Mouse (Mus musculus): ENCODE results near the gene Rae1. TPM values are rescaled to one million over a fixed set of nuclear protein-coding genes. Genes with fewer than 3 reads are reported as not detected.

The Rae1 gene
- total and polyA plus RNA-seq, 2 experiments from 2014 or later: 85.3 to 116 TPM

GRCm38 (mm10) chr2:173044198-173044970, 44.5 kb downstream of the Rae1 start:
- no peak for DNase-seq (ENCODE audit: low spot score)
- no peak overlapping the region for H3K4me2 ChIP-seq (ENCODE audit: low read depth, low read length)
- ATAC-seq: 0 out of 2 replicates have a peak, but pooled peaks have one; percentile 36
- no peaks in the 10 kb centered on the region for H3K9me3 ChIP-seq (ENCODE audit: low read length)
- H3K27me3 ChIP-seq (ENCODE audit: insufficient read depth, low read length): no peaks in the 10 kb centered on the region
- TF ChIP-seq CTCF (IDR thresholded peaks at IDR 0.05; ENCODE audit: low read depth): no peak
- H3K4me1 ChIP-seq (ENCODE audit: insufficient read depth, low read length): no peaks in the 10 kb centered on the region
- no peak overlapping the region for H3K27ac ChIP-seq
- no peak overlapping the region for H3K4me3 ChIP-seq (ENCODE audit: low read length)
- no peaks in the 10 kb centered on the region for H3K36me3 ChIP-seq (ENCODE audit: insufficient read depth, low read length)
- H3K9ac ChIP-seq (replicated peaks; ENCODE audit: low read length): no peak overlapping the region
- WGBS: 78% methylated on average over 18 of the region's 18 CpGs

- no peak overlapping the region for H3K4me3 ChIP-seq (ENCODE audit: low read length)
- no peak overlapping the region for H3K9ac ChIP-seq (replicated peaks; ENCODE audit: low read length)
- no peak for TF ChIP-seq CTCF (IDR thresholded peaks at IDR 0.05; ENCODE audit: low read depth)
- 81% methylated on average over 15 of the region's 15 CpGs for WGBS
- ATAC-seq: no peak
- no peaks in the 10 kb centered on the region for H3K36me3 ChIP-seq (ENCODE audit: insufficient read depth, low read length)
- no peak overlapping the region for H3K4me2 ChIP-seq (ENCODE audit: low read depth, low read length)
- no peak for DNase-seq (ENCODE audit: low spot score)
- H3K4me1 ChIP-seq (ENCODE audit: insufficient read depth, low read length): no peaks in the 10 kb centered on the region
- no peaks in the 10 kb centered on the region for H3K9me3 ChIP-seq (ENCODE audit: low read length)
- H3K27ac ChIP-seq: no peak overlapping the region
- H3K27me3 ChIP-seq (ENCODE audit: insufficient read depth, low read length): no peaks in the 10 kb centered on the region
Observed at GRCm38 (mm10) chr2:173046582-173047297, 46.8 kb downstream of the Rae1 start.

GRCm38 (mm10) chr2:173047471-173047870, 47.6 kb downstream of the Rae1 start:
- 58% methylated on average over 5 of the region's 5 CpGs for WGBS
- H3K4me2 ChIP-seq (ENCODE audit: low read depth, low read length): no peak overlapping the region
- TF ChIP-seq CTCF (IDR thresholded peaks at IDR 0.05; ENCODE audit: low read depth): no peak
- H3K9ac ChIP-seq (replicated peaks; ENCODE audit: low read length): no peak overlapping the region
- no peaks in the 10 kb centered on the region for H3K9me3 ChIP-seq (ENCODE audit: low read length)
- DNase-seq (ENCODE audit: low spot score): no peak
- ATAC-seq: no peak
- no peaks in the 10 kb centered on the region for H3K27me3 ChIP-seq (ENCODE audit: insufficient read depth, low read length)
- H3K4me3 ChIP-seq (ENCODE audit: low read length): no peak overlapping the region
- H3K36me3 ChIP-seq (ENCODE audit: insufficient read depth, low read length): no peaks in the 10 kb centered on the region
- H3K27ac ChIP-seq: no peak overlapping the region
- H3K4me1 ChIP-seq (ENCODE audit: insufficient read depth, low read length): no peaks in the 10 kb centered on the region

GRCm38 (mm10) chr2:173048041-173048745, 48.3 kb downstream of the Rae1 start:
- Histone ChIP-seq H3K4me1 (ENCODE audit: insufficient read depth, low read length) (no peaks in the 10 kb centered on the region), H3K9ac (replicated peaks; ENCODE audit: low read length) (no peak overlapping the region), H3K9me3 (ENCODE audit: low read length) (no peaks in the 10 kb centered on the region), H3K27me3 (ENCODE audit: insufficient read depth, low read length) (no peaks in the 10 kb centered on the region), H3K27ac (no peak overlapping the region), H3K4me2 (ENCODE audit: low read depth, low read length) (no peak overlapping the region), H3K36me3 (ENCODE audit: insufficient read depth, low read length) (no peaks in the 10 kb centered on the region), H3K4me3 (ENCODE audit: low read length) (no peak overlapping the region)
- DNase-seq (ENCODE audit: low spot score): no peak
- no peak for ATAC-seq
- no peak for TF ChIP-seq CTCF (IDR thresholded peaks at IDR 0.05; ENCODE audit: low read depth)
- WGBS: 47% methylated on average over 17 of the region's 17 CpGs

- no peak overlapping the region for H3K27ac ChIP-seq
- TF ChIP-seq CTCF (IDR thresholded peaks at IDR 0.05; ENCODE audit: low read depth): no peak
- 85% methylated on average over 3 of the region's 3 CpGs for WGBS
- no peaks in the 10 kb centered on the region for H3K27me3 ChIP-seq (ENCODE audit: insufficient read depth, low read length)
- no peak for DNase-seq (ENCODE audit: low spot score)
- no peak for ATAC-seq
- no peaks in the 10 kb centered on the region for H3K4me1 ChIP-seq (ENCODE audit: insufficient read depth, low read length)
- H3K4me3 ChIP-seq (ENCODE audit: low read length): no peak overlapping the region
- no peak overlapping the region for H3K9ac ChIP-seq (replicated peaks; ENCODE audit: low read length)
- H3K36me3 ChIP-seq (ENCODE audit: insufficient read depth, low read length): no peaks in the 10 kb centered on the region
- H3K9me3 ChIP-seq (ENCODE audit: low read length): no peaks in the 10 kb centered on the region
- no peak overlapping the region for H3K4me2 ChIP-seq (ENCODE audit: low read depth, low read length)
Observed at GRCm38 (mm10) chr2:173049231-173049630, 49.3 kb downstream of the Rae1 start.

- WGBS: 58% methylated on average over 6 of the region's 6 CpGs
- H3K4me1 ChIP-seq (ENCODE audit: insufficient read depth, low read length): no peaks in the 10 kb centered on the region
- TF ChIP-seq CTCF (IDR thresholded peaks at IDR 0.05; ENCODE audit: low read depth): no peak
- no peak for DNase-seq (ENCODE audit: low spot score)
- H3K27me3 ChIP-seq (ENCODE audit: insufficient read depth, low read length): no peaks in the 10 kb centered on the region
- H3K9me3 ChIP-seq (ENCODE audit: low read length): no peaks in the 10 kb centered on the region
- no peak overlapping the region for H3K9ac ChIP-seq (replicated peaks; ENCODE audit: low read length)
- no peak for ATAC-seq
- H3K27ac ChIP-seq: no peak overlapping the region
- H3K4me2 ChIP-seq (ENCODE audit: low read depth, low read length): no peak overlapping the region
- no peaks in the 10 kb centered on the region for H3K36me3 ChIP-seq (ENCODE audit: insufficient read depth, low read length)
- H3K4me3 ChIP-seq (ENCODE audit: low read length): no peak overlapping the region
Observed at GRCm38 (mm10) chr2:173049817-173050216, 49.9 kb downstream of the Rae1 start.
